Mouse (Mus musculus) layer of hippocampus, adult 8-10 months (tissue): Measurements from ENCODE around the gene Slc31a1. TPM values are rescaled to one million over a fixed set of nuclear protein-coding genes. Genes with fewer than 3 reads are reported as not detected.

Source experiments
- DNase-seq, 2 experiments: peaks; one replicate each; pipeline ENCODE4 v3.0.0; 2022; ENCODE audit warnings: low spot score in 2 of 2
- total RNA-seq, 4 experiments: library from RNA; stranded (reverse); gene quantifications; 2 replicates each; pipeline ENCODE4 v1.2.4; 2022

The Slc31a1 gene
- total RNA-seq: 10 to 100 TPM; 11.1 to 14.0 (median 12.6) TPM

- peak; percentile 97 for DNase-seq
These were observed at the start of gene Slc31a1, which contains the start of gene Fkbp15 for GRCm38 (mm10) chr4:62360088-62360804. TSS of gene Slc31a1 (plus strand) at chr4:62360727. TSS of gene Fkbp15 (minus strand) at chr4:62360548.

- DNase-seq: no peak
These were observed 47.7 kb upstream of the Slc31a1 start for GRCm38 (mm10) chr4:62312821-62313220.

GRCm38 (mm10) chr4:62313641-62314211 is 46.8 kb upstream of the Slc31a1 start:
- DNase-seq: no peak

GRCm38 (mm10) chr4:62314516-62314915 is 46.0 kb upstream of the Slc31a1 start:
- no peak for DNase-seq

GRCm38 (mm10) chr4:62316456-62316855 is 44.1 kb upstream of the Slc31a1 start:
- no peak for DNase-seq

- no peak for DNase-seq
These were observed 42.2 kb upstream of the Slc31a1 start for GRCm38 (mm10) chr4:62318294-62318693.

GRCm38 (mm10) chr4:62322684-62323083 is 37.8 kb upstream of the Slc31a1 start:
- DNase-seq: no peak

GRCm38 (mm10) chr4:62326111-62326510 is 34.4 kb upstream of the Slc31a1 start:
- no peak for DNase-seq

GRCm38 (mm10) chr4:62328941-62329660 is 31.4 kb upstream of the Slc31a1 start:
- DNase-seq: no peak

GRCm38 (mm10) chr4:62331977-62332376 is 28.6 kb upstream of the Slc31a1 start:
- no peak for DNase-seq

GRCm38 (mm10) chr4:62338536-62338935 is 22.0 kb upstream of the Slc31a1 start:
- no peak for DNase-seq

GRCm38 (mm10) chr4:62344000-62344399 is 16.5 kb upstream of the Slc31a1 start:
- DNase-seq: no peak

GRCm38 (mm10) chr4:62345827-62346226 is 14.7 kb upstream of the Slc31a1 start:
- DNase-seq: no peak

- no peak for DNase-seq
These were observed 12.8 kb upstream of the Slc31a1 start for GRCm38 (mm10) chr4:62347605-62348328.

- no peak for DNase-seq
These were observed 12.2 kb upstream of the Slc31a1 start for GRCm38 (mm10) chr4:62348329-62348705.

GRCm38 (mm10) chr4:62349371-62349770 is 11.2 kb upstream of the Slc31a1 start:
- DNase-seq: no peak

GRCm38 (mm10) chr4:62357631-62358148 is 2.8 kb upstream of the Slc31a1 start:
- DNase-seq: no peak

GRCm38 (mm10) chr4:62359256-62359775 is 1.2 kb upstream of the Slc31a1 start:
- no peak for DNase-seq

- DNase-seq: no peak
These were observed 403 bp downstream of the Slc31a1 start for GRCm38 (mm10) chr4:62360805-62361455.

- no peak for DNase-seq
These were observed 1.0 kb downstream of the Slc31a1 start for GRCm38 (mm10) chr4:62361571-62361970.

- DNase-seq: no peak
These were observed 1.5 kb downstream of the Slc31a1 start for GRCm38 (mm10) chr4:62361997-62362396.
